Mouse (Mus musculus) liver, postnatal 0 days (tissue): ENCODE measurements around the gene Psmb2. TPM values are rescaled to one million over a fixed set of nuclear protein-coding genes. Genes with fewer than 3 reads are reported as not detected.

Source experiments
- ATAC-seq: fragments of 200-750 bp; cut with Nextera tagmentation; 2 replicates; pipeline ENCODE4 v1.8.0; 2017; ENCODE audit warnings: mild to moderate bottlenecking, moderate library complexity
- DNase-seq: peaks from one replicate; pipeline ENCODE4 v3.0.0-alpha.2; 2016
- H3K27ac ChIP-seq: fragments of 300-500 bp; sonication (generic); 2 replicates; pipeline ENCODE4 v1.5.1; 2014; ENCODE audit warnings: antibody characterized with exemption, moderate library complexity, mild to moderate bottlenecking, low read depth
- H3K27me3 ChIP-seq: fragments of 300-500 bp; sonication (generic); 2 replicates; pipeline ENCODE4 v1.6.1; 2014; ENCODE audit warnings: low read length, control low read depth, mixed read lengths; ENCODE audit not compliant: insufficient read depth
- H3K36me3 ChIP-seq: fragments of 300-500 bp; sonication (generic); replicated peaks from 2 replicates; pipeline ENCODE4 v1.6.1; 2014; ENCODE audit warnings: mild to moderate bottlenecking, control low read depth, low read length, moderate library complexity, mixed read lengths; ENCODE audit not compliant: insufficient read depth
- H3K4me1 ChIP-seq: fragments of 300-500 bp; sonication (generic); 2 replicates; pipeline ENCODE4 v1.6.1; 2014; ENCODE audit warnings: antibody characterized with exemption, mild to moderate bottlenecking, control low read depth; ENCODE audit not compliant: insufficient read depth
- H3K4me2 ChIP-seq: fragments of 300-500 bp; sonication (generic); 2 replicates; pipeline ENCODE4 v1.6.1; 2014; ENCODE audit warnings: low read depth, mild to moderate bottlenecking, low read length, moderate library complexity, mixed read lengths
- H3K4me3 ChIP-seq: fragments of 300-500 bp; sonication (generic); 2 replicates; pipeline ENCODE4 v1.5.1; 2014; ENCODE audit warnings: low read depth, low read length
- H3K9ac ChIP-seq: fragments of 300-500 bp; sonication (generic); replicated peaks from 2 replicates; pipeline ENCODE4 v1.6.1; 2014; ENCODE audit warnings: mild to moderate bottlenecking, moderate library complexity
- H3K9me3 ChIP-seq: fragments of 300-500 bp; sonication (generic); 2 replicates; pipeline ENCODE4 v1.6.1; 2016; ENCODE audit warnings: mild to moderate bottlenecking, control low read depth, low read length, mixed read lengths
- CTCF ChIP-seq: sonication (generic); IDR thresholded peaks from 2 replicates; pipeline ENCODE4 v1.5.1; 2016; ENCODE audit warnings: antibody characterized with exemption, low read depth
- EP300 ChIP-seq: IDR thresholded peaks from 2 replicates; pipeline ENCODE4 v1.6.1; 2016; ENCODE audit warnings: antibody characterized with exemption, low read depth, mild to moderate bottlenecking
- WGBS: fragments of 180-500 bp; shearing (Covaris S2); extraction: QIAGEN DNeasy Blood & Tissue Kit; methylation state at CpG from one replicate; pipeline ENCODE4 v1.1.7; 2014; ENCODE audit not compliant: insufficient replicate concordance; 5-methylcytosine and 5-hydroxymethylcytosine counted together
- polyA plus RNA-seq: library from polyadenylated mRNA; unstranded; fragments of >200 nt; fragmentation: Nextera tagmentation; extraction: Ambion mirVana; gene quantifications from 2 replicates; pipeline ENCODE4 v1.2.1, GENCODE M21; 2015

The Psmb2 gene
- polyA plus RNA-seq, 1 experiment from 2014 or later, result 239 TPM

DNA sequence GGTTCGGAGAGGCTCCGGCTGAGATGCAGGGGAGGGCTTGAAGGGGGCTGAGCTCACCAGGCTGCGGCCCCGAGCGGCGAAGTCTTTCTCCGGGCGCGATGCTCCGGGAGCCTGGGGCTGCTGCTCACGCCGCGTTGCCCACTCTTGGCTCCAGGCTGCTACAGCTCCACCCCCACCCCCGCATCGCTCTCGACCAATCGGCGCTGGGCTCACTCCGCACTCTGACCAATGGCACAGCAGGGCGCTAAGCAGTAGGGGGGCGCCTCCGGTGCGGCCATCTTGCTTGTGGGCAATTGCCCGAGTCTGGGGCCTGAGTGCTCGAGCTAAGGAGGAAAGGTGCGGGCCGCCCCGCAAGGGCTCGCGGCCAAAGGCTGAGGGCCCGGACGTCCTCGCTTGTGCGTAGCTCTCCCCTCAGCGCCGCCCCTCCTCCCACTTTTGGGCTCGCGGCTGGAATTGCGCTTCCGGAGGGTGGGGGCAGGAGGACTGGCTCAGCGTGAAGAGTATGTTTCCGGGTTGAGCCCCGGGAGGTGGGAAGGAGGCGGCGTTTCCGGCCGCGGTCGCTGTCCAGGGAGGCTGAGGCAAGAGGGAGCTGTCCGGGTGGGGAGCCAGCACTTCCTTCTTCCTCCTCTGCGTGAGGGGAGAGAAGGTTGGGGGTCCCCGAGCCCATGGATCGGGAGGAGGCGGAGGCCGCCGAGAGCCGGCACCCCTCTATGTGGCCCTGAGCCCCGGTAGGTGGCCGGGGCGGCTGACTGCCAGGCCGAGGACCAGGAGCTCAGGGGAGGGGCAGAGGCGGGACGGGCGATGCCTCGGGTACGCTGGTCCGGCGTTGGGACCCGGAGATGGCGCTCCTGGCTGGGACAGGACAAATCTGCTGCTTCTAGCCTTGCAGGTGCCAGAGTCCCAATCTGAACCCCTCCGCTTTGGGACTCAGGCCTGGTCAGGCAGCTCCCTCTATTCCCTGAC is 76.1 kb downstream of the Psmb2 start, which contains the start of the genes Ncdn and AU040320:
TSS of gene Ncdn (minus strand) at position 171 of the 963 bp plus-strand sequence.
TSS of gene AU040320 (plus strand) at position 277 of the 963 bp plus-strand sequence.
- TF ChIP-seq CTCF, result no peak
- peak; percentile 86 for TF ChIP-seq EP300
- Histone ChIP-seq H3K4me3 (peak within 1 kb of the TSS; percentile 70), H3K27ac (peak within 1 kb of the TSS; percentile 95), H3K36me3 (peaks cover 8% of the 10 kb centered on the region; the same call in 1 of the 2 replicates), H3K4me1 (peaks cover 16% of the 10 kb centered on the region), H3K27me3 (no peaks in the 10 kb centered on the region), H3K9me3 (no peaks in the 10 kb centered on the region), H3K4me2 (peak within 1 kb of the TSS; percentile 89), H3K9ac (peak within 1 kb of the TSS; percentile 96)
- peak; percentile 96 for DNase-seq
- ATAC-seq, result peak; percentile 99
- 2% methylated on average over 65 of the region's 71 CpGs for WGBS

DNA sequence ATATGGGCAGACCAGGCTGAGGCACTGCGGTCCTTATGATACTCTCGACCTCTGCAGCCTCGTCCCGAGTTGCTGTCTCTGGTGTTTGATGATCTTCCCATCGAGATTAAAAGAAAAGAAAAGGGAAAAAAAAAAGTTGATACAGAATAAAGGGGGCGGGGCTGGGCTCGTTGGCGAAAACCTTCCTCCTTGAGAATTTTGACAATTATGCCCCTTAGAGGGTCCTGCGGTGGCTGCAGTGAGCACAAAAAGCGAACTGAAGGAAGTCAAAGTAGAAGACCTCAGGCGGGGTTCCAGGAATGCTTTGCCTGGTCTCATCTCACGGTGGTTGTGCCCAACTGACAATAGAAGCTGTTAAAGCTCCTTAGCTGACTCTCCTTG is 76.8 kb downstream of the Psmb2 start:
- Histone ChIP-seq H3K27ac (peak overlapping the region; percentile 95), H3K9me3 (no peaks in the 10 kb centered on the region), H3K36me3 (peaks cover 8% of the 10 kb centered on the region; the same call in 1 of the 2 replicates), H3K4me1 (peaks cover 16% of the 10 kb centered on the region), H3K4me3 (peak overlapping the region; percentile 70), H3K27me3 (no peaks in the 10 kb centered on the region), H3K4me2 (peak overlapping the region; percentile 89), H3K9ac (peak overlapping the region; percentile 96)
- TF ChIP-seq CTCF, result no peak
- TF ChIP-seq EP300, result no peak
- no peak for ATAC-seq
- WGBS, result 1% methylated on average over 12 of the region's 12 CpGs
- DNase-seq, result no peak

DNA sequence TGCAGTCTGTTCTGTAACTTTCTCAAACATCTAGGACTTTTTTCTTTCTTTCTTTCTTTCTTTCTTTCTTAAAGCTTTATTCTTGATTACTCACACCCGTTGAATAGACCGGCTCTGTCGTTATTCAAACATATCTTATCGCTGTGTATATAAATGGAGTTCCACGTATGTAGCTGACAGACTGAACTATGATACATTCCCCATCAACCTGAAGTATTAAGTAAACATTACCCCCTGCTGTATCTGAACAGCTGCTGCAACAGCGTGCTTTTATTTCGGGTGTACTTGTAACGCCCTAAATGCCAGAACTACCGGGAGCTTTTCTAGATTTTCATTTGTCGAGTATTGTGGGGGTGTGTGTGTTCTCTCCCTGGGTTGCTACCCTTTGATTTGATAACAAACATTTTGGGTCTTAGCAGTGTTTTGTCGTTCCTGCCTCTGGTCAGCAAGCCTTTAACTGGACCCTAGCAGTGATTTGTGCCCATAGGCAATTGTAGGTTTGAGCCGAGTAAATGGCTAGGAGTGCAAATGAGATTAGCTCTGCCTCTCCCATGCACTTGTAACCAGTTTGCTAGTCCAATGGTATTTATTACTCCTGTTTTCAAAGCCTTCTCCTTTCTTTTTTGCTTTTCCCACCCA is 77.4 kb downstream of the Psmb2 start:
- DNase-seq (no peak), ATAC-seq (no peak)
- no peak overlapping the region for H3K9ac ChIP-seq
- peaks cover 6% of the 10 kb centered on the region; the same call in 1 of the 2 replicates for H3K36me3 ChIP-seq
- 48% methylated on average over 12 of the region's 12 CpGs for WGBS
- peaks cover 16% of the 10 kb centered on the region for H3K4me1 ChIP-seq
- TF ChIP-seq EP300 (no peak), CTCF (no peak)
- 0 out of 2 replicates have a peak overlapping the region, but pooled peaks have one; percentile 11 for H3K27ac ChIP-seq
- peak overlapping the region; percentile 89 for H3K4me2 ChIP-seq
- no peak overlapping the region; the same call in 1 of the 2 replicates for H3K4me3 ChIP-seq
- no peaks in the 10 kb centered on the region for H3K9me3 ChIP-seq
- no peaks in the 10 kb centered on the region for H3K27me3 ChIP-seq

DNA sequence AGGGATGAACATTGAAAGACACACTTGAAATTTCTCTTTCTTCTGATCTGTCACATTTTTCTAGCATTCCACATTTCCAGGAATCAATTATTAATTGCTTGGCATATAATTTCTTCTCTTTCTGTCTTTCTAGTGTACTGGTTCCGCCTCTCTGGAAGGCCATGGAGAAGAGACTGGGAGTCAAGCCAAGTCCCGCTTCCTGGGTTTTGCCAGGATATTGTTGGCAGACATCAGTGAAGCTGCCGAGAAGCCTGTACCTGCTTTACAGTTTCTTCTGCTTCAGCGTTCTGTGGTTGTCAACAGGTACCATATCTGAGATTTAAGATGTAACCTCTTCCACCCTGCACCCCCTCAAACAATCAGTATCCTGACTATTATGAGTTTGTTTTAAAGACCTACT is 79.3 kb downstream of the Psmb2 start:
- Histone ChIP-seq H3K4me1 (peaks cover 15% of the 10 kb centered on the region), H3K27ac (no peak overlapping the region), H3K4me3 (no peak overlapping the region), H3K36me3 (peaks cover 12% of the 10 kb centered on the region; the same call in 1 of the 2 replicates), H3K4me2 (no peak overlapping the region), H3K9me3 (no peaks in the 10 kb centered on the region), H3K9ac (no peak overlapping the region), H3K27me3 (no peaks in the 10 kb centered on the region)
- DNase-seq, result no peak
- TF ChIP-seq CTCF (no peak), EP300 (no peak)
- no peak for ATAC-seq
- WGBS, result 63% methylated on average over 4 of the region's 4 CpGs

DNA sequence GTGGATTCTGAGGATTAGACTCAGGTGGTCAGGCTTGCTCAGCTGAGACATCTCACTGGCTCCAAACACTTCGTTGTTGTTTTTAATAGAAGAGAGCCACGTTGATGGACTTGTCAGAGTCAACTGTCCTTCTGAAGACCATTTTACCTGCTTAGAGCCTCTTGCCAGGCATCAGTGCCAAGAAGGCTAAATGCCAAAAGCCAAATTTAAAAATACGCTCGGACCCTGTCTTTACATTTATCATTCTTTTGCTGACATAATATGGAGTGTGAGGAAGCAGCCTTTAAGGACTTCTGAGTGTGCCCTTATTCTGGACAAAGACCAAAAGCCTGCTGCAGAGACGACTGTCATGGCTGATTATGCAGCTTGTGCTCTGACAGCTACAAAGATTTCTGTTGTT is 80.9 kb downstream of the Psmb2 start:
- H3K27ac ChIP-seq, result no peak overlapping the region
- no peak overlapping the region for H3K4me3 ChIP-seq
- H3K4me1 ChIP-seq, result peaks cover 7% of the 10 kb centered on the region
- 74% methylated on average over 5 of the region's 5 CpGs for WGBS
- peaks cover 12% of the 10 kb centered on the region; the same call in 1 of the 2 replicates for H3K36me3 ChIP-seq
- no peak overlapping the region for H3K9ac ChIP-seq
- no peak for DNase-seq
- H3K27me3 ChIP-seq, result no peaks in the 10 kb centered on the region
- H3K4me2 ChIP-seq, result no peak overlapping the region
- no peak for ATAC-seq
- H3K9me3 ChIP-seq, result no peaks in the 10 kb centered on the region
- TF ChIP-seq EP300 (no peak), CTCF (no peak)

Other genes starting within 250 kb of the Psmb2 start
- gene Ago3, start 248.1 kb upstream of the Psmb2 start, polyA plus RNA-seq, result 3.8 and 5.2 TPM in 2 replicates
- gene Ago1, start 209.0 kb upstream of the Psmb2 start, polyA plus RNA-seq, result 0.94 and 0.97 TPM in 2 replicates
- 0.38 and 0.63 TPM in 2 replicates for gene Ago4, start 144.2 kb upstream of the Psmb2 start, polyA plus RNA-seq
- gene Clspn, start 120.7 kb upstream of the Psmb2 start, polyA plus RNA-seq, result 17.2 and 20.6 TPM in 2 replicates
- gene 5730409E04Rik, start 67.8 kb upstream of the Psmb2 start, polyA plus RNA-seq, result 0.34 and 0.41 TPM in 2 replicates
- not detected in 2 replicates for gene Tfap2e, start 58.6 kb downstream of the Psmb2 start, polyA plus RNA-seq
- 4.2 and 4.8 TPM in 2 replicates for gene Ncdn, start 75.8 kb downstream of the Psmb2 start, polyA plus RNA-seq
- gene AU040320, start 75.9 kb downstream of the Psmb2 start, polyA plus RNA-seq, result 8.5 and 9.5 TPM in 2 replicates